Mouse (Mus musculus): ENCODE measurements around the gene Asap2. TPM values are rescaled to one million over a fixed set of nuclear protein-coding genes. Genes with fewer than 3 reads are reported as not detected.

Asap2 gene
- total RNA-seq, 2 experiments from 2014 or later, result 14.8 TPM

DNA sequence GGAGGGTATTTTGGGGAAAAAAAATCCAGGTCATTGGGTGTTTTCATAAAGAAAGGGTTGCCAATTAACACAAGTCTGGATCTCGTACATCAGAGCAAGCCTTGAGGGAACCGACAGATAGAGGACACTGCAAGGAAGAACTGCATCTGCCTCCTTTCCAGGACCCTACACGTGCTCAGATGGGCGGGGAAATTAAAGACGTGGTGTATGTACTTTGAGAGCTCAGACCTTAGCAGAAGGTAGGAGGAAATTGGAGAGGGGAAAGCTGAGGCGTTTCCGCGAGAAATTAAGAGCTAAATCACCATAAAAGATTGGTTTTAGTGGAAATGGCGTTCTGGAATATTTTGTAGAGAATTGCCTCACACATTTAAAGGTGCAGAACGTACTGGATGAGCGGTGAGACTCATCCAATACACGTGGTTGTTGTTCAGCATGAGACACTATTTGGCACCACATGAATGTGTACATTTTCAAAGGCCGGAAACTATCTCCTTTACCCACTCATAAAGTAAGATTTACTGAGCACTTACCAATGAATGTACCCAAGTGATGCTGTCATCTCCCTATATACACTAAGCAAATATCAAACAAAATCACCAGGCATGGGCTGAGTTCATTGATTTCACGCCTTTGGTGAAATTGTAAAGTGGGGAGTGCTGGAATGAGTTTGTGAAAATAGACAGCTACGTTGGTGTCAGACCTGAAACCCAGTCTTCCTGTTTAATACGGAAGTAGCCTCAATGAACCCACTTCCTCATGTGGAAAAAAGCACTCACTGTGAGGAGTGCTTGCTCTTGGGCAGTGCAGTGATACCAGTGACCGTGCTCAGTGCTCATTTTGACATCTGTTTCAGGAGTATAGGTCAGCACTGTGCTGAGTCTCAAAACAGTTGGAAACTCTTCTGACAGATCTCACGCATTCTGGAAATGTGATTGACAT is 296.7 kb downstream of the Asap2 start:
- intact Hi-C loops (cut with DNase I), result no loop called here
- no peak for DNase-seq

DNA sequence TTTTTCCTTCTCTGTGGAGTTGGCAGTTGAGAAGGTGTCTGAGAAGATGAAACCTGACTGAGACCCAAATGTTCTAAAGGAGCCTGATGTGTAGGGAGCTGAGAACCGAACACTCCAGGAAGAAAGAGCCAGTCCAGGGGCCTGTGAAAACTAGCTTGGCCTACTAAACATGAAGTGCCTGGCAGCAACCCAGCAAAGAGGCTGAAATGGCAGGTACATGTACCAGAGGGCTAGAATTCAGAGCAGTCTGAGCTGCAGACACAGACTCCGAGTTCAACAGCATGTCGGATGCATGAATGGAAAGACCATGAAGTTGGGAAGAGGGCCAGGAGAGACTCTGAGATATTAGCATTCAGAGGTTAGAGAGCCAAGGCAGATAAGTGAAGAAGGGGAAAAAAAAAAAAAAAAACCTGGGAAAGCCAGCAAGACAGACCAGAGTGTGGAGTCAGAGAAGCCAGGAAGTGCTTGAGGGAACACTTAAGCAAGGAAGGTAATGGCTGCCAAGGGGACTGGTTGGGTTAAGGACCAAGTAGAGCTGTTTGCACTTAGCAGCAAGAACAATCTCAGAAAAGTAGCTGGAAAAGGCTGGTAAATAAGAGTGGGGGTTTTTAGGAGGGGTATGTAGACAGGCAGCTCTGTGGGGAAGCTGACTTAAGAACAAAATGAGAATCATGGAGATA is 298.6 kb downstream of the Asap2 start:
- intact Hi-C loops (cut with DNase I), result loop anchor here (2.0 kb wide), 1 partner anchor 84 kb away; the partner anchor contains the start of gene Adam17
- DNase-seq, result no peak

DNA sequence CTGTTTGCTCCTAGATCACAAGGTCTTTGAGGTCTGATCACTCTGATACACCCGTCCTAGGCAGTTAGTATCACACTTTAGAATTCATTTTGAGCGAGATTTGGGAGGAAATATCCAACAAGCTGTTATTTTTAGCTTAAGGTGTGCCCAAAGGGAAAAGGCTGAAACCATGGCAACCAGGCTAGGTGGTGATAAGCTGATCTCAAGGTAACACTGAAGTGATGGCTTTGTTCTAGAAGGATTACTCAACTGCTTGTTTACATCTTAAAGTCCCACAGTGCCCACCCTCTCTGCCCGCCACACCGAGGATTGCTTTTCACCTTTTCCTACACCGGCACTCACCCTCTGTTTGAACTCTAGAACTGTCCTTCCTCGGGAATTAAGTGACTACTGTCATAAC is 299.4 kb downstream of the Asap2 start:
- intact Hi-C loops (cut with DNase I), result loop anchor here (2.0 kb wide), 1 partner anchor 83 kb away; the partner anchor contains the start of gene Adam17
- no peak for DNase-seq

DNA sequence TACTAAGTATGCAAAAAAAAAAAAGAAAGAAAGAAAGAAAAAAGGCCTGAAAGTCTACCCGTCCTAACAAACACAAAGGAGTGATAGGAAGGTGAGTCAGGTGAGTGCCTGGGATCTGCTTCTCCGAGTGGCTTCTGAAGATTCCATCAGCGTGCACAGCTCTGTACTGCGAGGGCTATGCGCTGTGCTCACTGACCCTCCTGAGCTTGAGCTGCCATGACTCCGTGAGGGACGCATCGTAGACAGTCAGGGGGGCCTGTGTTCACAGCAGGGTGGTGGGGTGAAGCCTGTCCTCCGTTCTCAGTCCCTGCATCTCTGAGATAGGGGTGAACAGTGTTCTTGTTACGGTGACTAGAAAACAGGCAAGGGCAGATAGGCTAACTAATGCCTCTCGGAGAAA is 308.6 kb downstream of the Asap2 start:
- intact Hi-C loops (cut with DNase I), result no loop called here

DNA sequence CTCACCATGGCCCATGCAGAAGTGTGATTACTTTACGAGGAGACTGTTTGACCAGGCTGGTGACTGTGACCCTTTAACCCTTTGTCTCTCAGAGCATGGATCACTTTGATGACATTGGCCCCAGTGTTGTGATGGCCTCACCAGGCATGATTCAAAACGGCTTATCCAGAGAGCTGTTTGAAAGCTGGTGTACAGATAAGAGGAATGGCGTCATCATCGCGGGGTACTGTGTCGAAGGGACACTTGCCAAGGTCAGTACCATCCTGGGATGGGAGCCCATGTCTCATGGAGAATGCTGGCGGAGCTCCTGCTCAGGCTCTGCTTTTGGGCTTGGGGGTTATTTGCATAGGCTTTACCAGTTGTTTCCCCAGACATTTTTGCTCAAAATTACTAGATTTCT is 311.1 kb downstream of the Asap2 start:
- peak; percentile 24 to 25 for DNase-seq
- intact Hi-C loops (cut with DNase I), result no loop called here

More for the DNA sequence above, 308.6 kb downstream of the Asap2 start:
- DNase-seq, result no peak

DNA sequence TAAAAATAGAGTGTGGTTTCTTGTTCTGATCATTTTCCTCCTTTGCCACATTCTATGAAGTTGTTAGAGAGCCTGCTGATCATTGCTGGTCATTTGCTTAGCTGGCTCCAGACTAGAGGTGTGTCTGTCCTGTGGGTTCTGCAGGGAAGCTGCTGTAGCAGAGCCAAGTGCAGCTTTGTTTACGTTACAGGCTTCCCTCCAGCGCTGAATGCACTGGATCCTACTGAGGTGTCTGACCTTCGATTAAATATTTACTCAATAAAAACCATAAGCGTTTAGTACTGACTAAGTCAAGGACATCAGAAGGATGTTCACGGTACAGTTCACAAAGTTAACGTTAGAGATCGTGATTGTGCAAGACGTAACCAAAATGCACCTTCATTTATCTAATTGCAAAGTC is 311.7 kb downstream of the Asap2 start:
- intact Hi-C loops (cut with DNase I), result no loop called here
- DNase-seq, result no peak

DNA sequence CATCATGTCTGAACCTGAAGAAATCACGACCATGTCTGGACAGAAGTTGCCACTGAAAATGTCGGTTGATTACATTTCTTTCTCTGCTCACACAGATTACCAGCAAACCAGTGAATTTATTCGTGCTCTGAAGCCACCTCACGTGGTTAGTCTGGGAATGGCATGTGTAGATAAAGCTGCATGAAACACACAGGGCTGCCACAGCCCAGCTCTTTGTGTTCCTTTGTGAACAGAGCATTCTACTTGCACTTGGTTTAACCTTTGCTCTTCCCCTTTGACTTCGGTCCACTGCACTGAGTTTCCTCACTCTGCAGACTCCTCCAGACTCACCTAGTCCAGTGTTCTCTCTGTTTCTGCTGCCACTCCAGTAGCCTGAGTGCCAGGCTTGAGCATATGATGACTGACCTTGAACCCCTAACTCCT is 312.1 kb downstream of the Asap2 start:
- no peak for DNase-seq
- intact Hi-C loops (cut with DNase I), result no loop called here

DNA sequence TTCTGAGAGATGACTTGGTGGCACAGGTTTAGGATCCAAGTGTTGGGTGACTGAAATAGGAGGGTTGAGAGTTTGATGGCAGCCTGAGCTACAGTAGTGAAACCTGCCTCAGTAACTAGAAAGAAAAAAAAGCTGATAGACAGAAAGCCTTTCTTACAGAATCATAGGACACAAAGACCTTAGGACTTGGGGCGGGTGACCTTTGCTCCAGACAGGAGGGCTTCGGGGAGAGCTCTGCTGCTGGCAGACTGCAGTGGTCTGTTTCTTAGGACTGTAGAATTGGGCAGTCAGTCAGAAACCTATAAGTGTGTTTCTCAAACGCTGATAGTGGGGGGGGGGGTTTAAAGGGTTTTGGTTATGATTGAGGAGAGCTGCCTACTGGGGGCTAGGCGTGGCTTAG is 315.5 kb downstream of the Asap2 start:
- intact Hi-C loops (cut with DNase I), result no loop called here
- DNase-seq, result no peak

DNA sequence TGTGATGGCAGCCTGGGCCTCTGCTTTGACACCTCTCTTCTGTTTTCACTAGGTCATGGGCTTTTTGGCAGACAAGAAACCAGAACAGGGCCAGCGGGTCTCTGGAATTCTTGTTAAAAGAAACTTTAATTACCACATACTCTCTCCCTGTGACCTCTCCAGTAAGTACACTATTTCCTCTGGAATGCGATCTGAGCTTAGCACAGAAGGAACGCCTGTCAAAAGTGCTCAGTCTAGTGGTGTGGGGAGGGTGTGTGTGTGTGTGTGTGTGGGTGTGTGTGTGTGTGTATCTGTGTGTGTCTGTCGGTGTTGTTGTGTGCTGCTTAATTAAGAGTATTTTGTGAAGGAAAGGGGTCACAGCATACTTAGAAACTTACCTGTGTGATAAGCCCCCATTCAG is 316.5 kb downstream of the Asap2 start:
- intact Hi-C loops (cut with DNase I), result no loop called here
- no peak for DNase-seq

DNA sequence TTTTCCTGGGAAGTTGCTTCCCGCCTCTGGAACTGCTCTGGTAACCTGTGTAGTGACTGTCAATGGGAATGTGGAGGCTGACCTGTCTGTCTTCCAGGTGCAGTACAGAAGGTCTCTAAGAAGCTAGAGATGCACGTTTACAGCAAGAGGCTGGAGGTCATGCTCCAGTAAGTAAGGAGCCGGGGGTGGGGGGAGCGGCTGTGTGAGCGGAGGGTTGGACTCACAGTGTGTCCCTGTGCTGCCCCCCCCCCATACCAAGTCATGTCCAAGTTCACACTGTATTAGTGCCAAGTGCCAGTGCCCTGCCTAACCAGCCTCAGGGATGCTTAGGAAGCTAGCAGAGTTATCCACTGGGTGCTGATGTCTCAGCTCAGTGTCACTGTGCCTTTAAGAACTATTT is 321.9 kb downstream of the Asap2 start:
- intact Hi-C loops (cut with DNase I), result no loop called here
- DNase-seq, result no peak

DNA sequence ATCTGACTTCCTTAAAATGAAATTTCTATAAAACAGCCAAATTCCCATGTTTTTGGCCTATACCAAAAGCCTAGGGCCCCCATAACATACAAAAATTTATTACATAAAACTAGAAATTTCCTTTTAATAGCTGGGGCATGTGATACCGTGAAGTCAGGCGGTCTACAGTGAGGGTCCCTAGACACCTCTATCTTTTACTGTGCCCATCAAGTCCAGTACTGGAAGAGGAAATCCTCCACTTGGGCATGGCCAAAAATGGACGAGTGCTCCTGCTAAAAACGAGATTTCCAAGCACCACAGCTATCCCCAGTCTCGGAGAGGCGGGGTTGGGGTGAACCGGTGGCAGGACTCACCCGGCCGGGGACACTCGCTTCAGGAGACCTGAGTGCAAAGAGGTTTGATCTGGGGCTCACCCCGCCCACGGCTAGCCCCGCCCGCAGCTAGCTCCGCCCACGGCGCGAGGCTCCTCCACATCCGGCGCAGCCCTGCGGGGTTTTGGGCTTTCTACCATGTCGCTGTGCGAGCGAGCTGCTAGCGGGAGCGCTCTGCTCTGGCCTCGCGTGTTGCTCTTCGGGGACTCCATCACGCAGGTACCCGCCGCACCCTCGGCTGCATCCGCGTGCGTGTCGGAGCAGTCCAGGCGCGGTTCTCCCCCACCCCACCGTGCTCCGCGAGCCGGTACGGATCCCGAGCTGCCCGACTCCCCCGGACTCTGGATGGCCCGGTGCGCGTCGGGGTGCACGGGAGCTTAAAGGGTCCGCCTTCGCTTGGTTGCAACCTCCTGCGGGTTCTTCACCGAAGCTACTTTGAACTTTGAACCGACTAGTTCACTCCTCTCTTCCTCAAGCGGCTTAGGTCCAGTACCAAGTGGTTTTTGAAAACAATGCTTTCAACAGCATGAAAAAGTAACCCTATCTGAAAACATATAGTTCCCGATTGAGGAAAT is 325.9 kb downstream of the Asap2 start, which contains the start of gene Iah1:
Gene Iah1 (plus strand): TSS at position 467 of the 946 bp plus-strand sequence.
- peak; percentile 87 to 88 for DNase-seq
- intact Hi-C loops (cut with DNase I), result loop anchor here (5.0 kb wide), 1 partner anchor 56 kb away; the partner anchor contains the start of gene Adam17

DNA sequence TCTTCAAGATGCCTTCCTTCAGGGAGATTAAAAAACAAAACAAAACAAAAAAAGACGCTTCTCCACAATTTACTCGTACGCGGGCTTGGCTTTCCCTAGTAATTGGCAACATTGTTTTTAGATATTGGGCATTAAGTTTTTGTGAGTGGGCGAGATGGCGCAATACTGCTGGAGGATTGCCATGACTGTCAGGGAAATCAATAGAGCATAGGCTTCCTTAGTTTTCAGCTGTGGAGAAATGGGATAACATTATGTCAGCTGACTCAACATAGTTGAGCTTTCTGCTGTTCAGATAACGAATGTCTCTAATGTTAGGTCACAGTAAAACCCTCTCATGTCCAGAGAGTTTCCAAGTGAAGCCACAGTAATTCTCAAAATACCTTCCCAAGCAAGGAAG is 326.6 kb downstream of the Asap2 start:
- intact Hi-C loops (cut with DNase I), result loop anchor here (5.0 kb wide), 1 partner anchor 55 kb away; the partner anchor contains the start of gene Adam17
- DNase-seq, result peak; percentile 41 to 58

DNA sequence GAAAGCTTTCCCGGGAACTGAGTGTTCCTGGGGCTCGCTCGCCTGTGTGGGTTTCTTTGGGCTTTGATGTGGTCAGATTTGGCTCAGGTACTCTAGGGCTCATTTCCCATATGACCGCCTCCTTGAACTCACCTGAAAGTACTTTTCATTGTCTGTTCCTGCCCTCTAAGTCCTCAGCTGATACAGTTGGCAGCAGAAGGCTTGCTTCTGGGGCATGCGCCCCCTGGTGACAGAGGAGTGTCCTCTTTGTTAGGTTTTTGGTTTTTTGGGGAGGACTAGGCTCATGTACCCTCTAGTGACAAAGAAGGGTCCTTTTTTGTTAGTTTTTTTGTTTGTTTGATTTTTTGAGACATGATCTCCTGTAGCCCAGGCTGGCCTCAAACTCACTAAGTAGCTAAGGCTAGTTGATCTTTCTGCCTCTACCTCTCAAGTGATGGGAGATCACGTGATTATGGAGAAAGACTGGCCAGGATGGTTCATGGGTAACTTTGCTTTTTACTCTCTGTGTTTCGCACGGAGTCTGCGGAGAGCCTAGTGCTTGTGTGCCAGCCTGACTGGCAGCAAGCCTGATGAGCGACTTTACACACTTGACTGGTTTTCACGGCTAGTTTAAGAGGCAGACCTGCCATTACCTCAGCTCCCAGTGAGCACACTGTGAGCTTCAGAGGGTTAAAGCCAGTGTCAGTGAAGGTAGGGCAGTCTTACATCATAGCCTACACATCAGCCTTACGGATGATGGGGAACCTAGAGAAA is 328.1 kb downstream of the Asap2 start:
- intact Hi-C loops (cut with DNase I), result loop anchor here (5.0 kb wide), 1 partner anchor 54 kb away; the partner anchor contains the start of gene Adam17

More for the DNA sequence above, 328.1 kb downstream of the Asap2 start:
- peak; percentile 70 to 72 for DNase-seq
